8 mouse cellular contexts compared by ENCODE assay signal in the genomic region with DNA sequence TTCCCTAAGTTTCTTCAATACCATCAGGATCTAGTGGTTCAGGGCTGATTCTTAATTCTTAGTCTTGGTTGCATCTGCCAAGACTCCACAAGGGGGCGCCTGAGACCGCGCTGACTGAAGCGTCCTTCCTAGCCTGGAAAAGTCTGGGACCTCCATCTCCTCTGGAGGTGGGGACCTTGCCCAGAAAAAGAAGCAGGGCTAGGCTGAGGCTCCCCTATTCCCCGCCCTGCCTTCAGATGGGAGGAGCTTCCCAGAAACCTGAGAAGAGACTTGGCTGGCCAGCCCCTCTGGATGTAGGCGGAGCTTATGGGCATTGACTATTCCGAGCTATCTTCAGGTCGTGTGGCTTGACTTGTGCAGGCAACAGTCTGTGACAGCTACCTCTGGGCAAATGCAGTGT. TPM values are rescaled to one million over a fixed set of nuclear protein-coding genes. Genes with fewer than 3 reads are reported as not detected.
DNase-seq lines count a peak whose midpoint lies in the region; ATAC-seq and TF ChIP-seq lines count a peak whose summit lies in the region.

No protein-coding gene starts in this region.

- TF ChIP-seq CTCF in midbrain, postnatal 0 days (IDR thresholded peaks at IDR 0.05) = peak; percentile 95

- no peak overlapping the region for H3K4me3 ChIP-seq in midbrain, embryonic 10.5 days
- no peak overlapping the region for H3K4me3 ChIP-seq in midbrain, embryonic 13.5 days (replicated peaks)
- no peak overlapping the region for H3K4me3 ChIP-seq in intestine, embryonic 16.5 days (ENCODE audit: low read length)
- no peak overlapping the region for H3K4me3 ChIP-seq in limb, embryonic 13.5 days
- no peak overlapping the region for H3K4me3 ChIP-seq in midbrain, postnatal 0 days (ENCODE audit: low read depth, low read length)

- H3K4me2 ChIP-seq in midbrain, embryonic 13.5 days (replicated peaks) = no peak overlapping the region
- peak overlapping the region; percentile 31; the same call in 1 of the 2 replicates for H3K4me2 ChIP-seq in intestine, embryonic 16.5 days (ENCODE audit: low read depth, low read length)
- H3K4me2 ChIP-seq in limb, embryonic 13.5 days (replicated peaks) = peak overlapping the region; percentile 34
- 0 out of 2 replicates have a peak overlapping the region, but pooled peaks have one; percentile 7 for H3K4me2 ChIP-seq in midbrain, postnatal 0 days (ENCODE audit: low read depth, low read length, poor library complexity, severe bottlenecking)

- no peak overlapping the region for H3K27ac ChIP-seq in midbrain, embryonic 10.5 days (replicated peaks)
- H3K27ac ChIP-seq in midbrain, embryonic 13.5 days = no peak overlapping the region
- peak overlapping the region; percentile 93 for H3K27ac ChIP-seq in intestine, embryonic 16.5 days (ENCODE audit: low read length)
- no peak overlapping the region for H3K27ac ChIP-seq in limb, embryonic 13.5 days
- H3K27ac ChIP-seq in midbrain, postnatal 0 days (ENCODE audit: low read depth, low read length) = no peak overlapping the region

- under 1% methylated on average over 8 of the region's 8 CpGs for WGBS in midbrain, embryonic 10.5 days
- under 1% methylated on average over 8 of the region's 8 CpGs for WGBS in midbrain, embryonic 13.5 days
- whole genome bisulfite sequencing in intestine, embryonic 16.5 days = 0% methylated on average over 8 of the region's 8 CpGs
- WGBS in limb, embryonic 13.5 days = under 1% methylated on average over 8 of the region's 8 CpGs
- WGBS in midbrain, postnatal 0 days = 0% methylated on average over 8 of the region's 8 CpGs

- H3K9ac ChIP-seq in midbrain, embryonic 13.5 days (replicated peaks) = no peak overlapping the region
- 0 out of 2 replicates have a peak overlapping the region, but pooled peaks have one; percentile 7 for H3K9ac ChIP-seq in intestine, embryonic 16.5 days (ENCODE audit: low read depth, low read length)
- H3K9ac ChIP-seq in limb, embryonic 13.5 days = no peak overlapping the region
- no peak overlapping the region for H3K9ac ChIP-seq in midbrain, postnatal 0 days (replicated peaks; ENCODE audit: low read length, poor library complexity, severe bottlenecking)

- peaks cover 40% of the 10 kb centered on the region for H3K4me1 ChIP-seq in midbrain, embryonic 10.5 days
- peaks cover 28% of the 10 kb centered on the region for H3K4me1 ChIP-seq in midbrain, embryonic 13.5 days (replicated peaks)
- peaks cover 32% of the 10 kb centered on the region for H3K4me1 ChIP-seq in intestine, embryonic 16.5 days (ENCODE audit: control insufficient read depth, insufficient read depth, low read length)
- H3K4me1 ChIP-seq in limb, embryonic 13.5 days = peaks cover 37% of the 10 kb centered on the region
- H3K4me1 ChIP-seq in midbrain, postnatal 0 days (ENCODE audit: insufficient read depth, low read length) = peaks cover 13% of the 10 kb centered on the region; the same call in 1 of the 2 replicates

- peak; percentile 88 for DNase-seq in midbrain, embryonic 10.5 days (ENCODE audit: low spot score)
- DNase-seq in embryo, embryonic 11 days = peak; percentile 90
- DNase-seq in midbrain, postnatal 0 days (ENCODE audit: low spot score) = peak; percentile 86
- DNase-seq in splenic B cell, adult 2 months (ENCODE audit: low read depth, low spot score) = peak; percentile 73

- H3K36me3 ChIP-seq in midbrain, embryonic 10.5 days = peaks cover 7% of the 10 kb centered on the region; the same call in 1 of the 2 replicates
- H3K36me3 ChIP-seq in midbrain, embryonic 13.5 days = no peaks in the 10 kb centered on the region
- no peaks in the 10 kb centered on the region for H3K36me3 ChIP-seq in intestine, embryonic 16.5 days (ENCODE audit: control insufficient read depth, insufficient read depth, low read length)
- no peaks in the 10 kb centered on the region for H3K36me3 ChIP-seq in limb, embryonic 13.5 days
- H3K36me3 ChIP-seq in midbrain, postnatal 0 days (ENCODE audit: insufficient read depth, low read length) = 0 out of 2 replicates have a peak, but pooled peaks cover 2% of the 10 kb centered on the region
- no peaks in the 10 kb centered on the region for H3K36me3 ChIP-seq in splenic B cell, adult 2 months (ENCODE audit: control insufficient read depth, insufficient read depth, low read length, poor library complexity, severe bottlenecking)

- H3K9me3 ChIP-seq in midbrain, embryonic 10.5 days (replicated peaks) = no peaks in the 10 kb centered on the region
- no peaks in the 10 kb centered on the region for H3K9me3 ChIP-seq in midbrain, embryonic 13.5 days
- no peaks in the 10 kb centered on the region for H3K9me3 ChIP-seq in intestine, embryonic 16.5 days (ENCODE audit: control insufficient read depth, low read length)
- no peaks in the 10 kb centered on the region for H3K9me3 ChIP-seq in limb, embryonic 13.5 days
- H3K9me3 ChIP-seq in midbrain, postnatal 0 days (ENCODE audit: low read length) = no peaks in the 10 kb centered on the region

- no peak for ATAC-seq in midbrain, embryonic 13.5 days
- peak; percentile 26 for ATAC-seq in granulocyte monocyte progenitor cell, adult 5-6 weeks (replicated peaks; ENCODE audit: poor library complexity, severe bottlenecking)
- peak; percentile 54 for ATAC-seq in intestine, embryonic 16.5 days
- peak; percentile 68 for ATAC-seq in limb, embryonic 13.5 days (ENCODE audit: low FRiP score, low read depth)
- no peak for ATAC-seq in midbrain, postnatal 0 days (ENCODE audit: low FRiP score)

- H3K27me3 ChIP-seq in midbrain, embryonic 10.5 days (ENCODE audit: low read depth, poor library complexity, severe bottlenecking) = peaks cover 19% of the 10 kb centered on the region
- H3K27me3 ChIP-seq in midbrain, embryonic 13.5 days = peaks cover 16% of the 10 kb centered on the region
- no peaks in the 10 kb centered on the region for H3K27me3 ChIP-seq in intestine, embryonic 16.5 days (replicated peaks; ENCODE audit: control insufficient read depth, insufficient read depth, low read length)
- H3K27me3 ChIP-seq in limb, embryonic 13.5 days = 0 out of 2 replicates have a peak, but pooled peaks cover 3% of the 10 kb centered on the region
- H3K27me3 ChIP-seq in midbrain, postnatal 0 days (ENCODE audit: insufficient read depth, low read length) = no peaks in the 10 kb centered on the region
- no peaks in the 10 kb centered on the region for H3K27me3 ChIP-seq in splenic B cell, adult 2 months (ENCODE audit: control insufficient read depth, insufficient read depth, low read length, poor library complexity, severe bottlenecking)

RNA-seq across cellular contexts. Expression of gene Cables2, which starts 2.5 kb away (rescaled TPM):
- 12.1 and 14.0 TPM in 2 replicates for polyA plus RNA-seq in midbrain, embryonic 10.5 days (2016; fragmentation: Nextera tagmentation; extraction: Ambion mirVana)
- 18.2 and 21.6 TPM in 2 replicates for polyA plus RNA-seq in midbrain, embryonic 13.5 days (2015; fragmentation: Nextera tagmentation; extraction: Ambion mirVana)
- total RNA-seq in granulocyte monocyte progenitor cell, adult 5-6 weeks (2014; fragmentation: Nextera tagmentation) = 13.3 and 25.8 TPM in 2 replicates
- 7.4 and 15.0 TPM in 2 replicates for total RNA-seq in granulocyte monocyte progenitor cell, adult 5-6 weeks (2017)
- 2.8 and 4.8 TPM in 2 replicates for polyA plus RNA-seq in intestine, embryonic 16.5 days (2015; fragmentation: Nextera tagmentation; extraction: Ambion mirVana)
- polyA plus RNA-seq in limb, embryonic 13.5 days (2015; fragmentation: Nextera tagmentation; extraction: Ambion mirVana) = 14.7 and 16.6 TPM in 2 replicates
- total RNA-seq in midbrain, postnatal 0 days (2014; rRNA removed) = 59.1 and 67.9 TPM in 2 replicates
- 32.6 and 37.8 TPM in 2 replicates for polyA plus RNA-seq in midbrain, postnatal 0 days (2015; fragmentation: Nextera tagmentation; extraction: Ambion mirVana)

RNA-seq across cellular contexts. Expression of gene Rbbp8nl, which starts 13.8 kb away (rescaled TPM):
- 0.11 TPM in 1 of 2 replicates, not detected in the other for polyA plus RNA-seq in midbrain, embryonic 10.5 days (2016; fragmentation: Nextera tagmentation; extraction: Ambion mirVana)
- polyA plus RNA-seq in midbrain, embryonic 13.5 days (2015; fragmentation: Nextera tagmentation; extraction: Ambion mirVana) = not detected in 2 replicates
- total RNA-seq in granulocyte monocyte progenitor cell, adult 5-6 weeks (2014; fragmentation: Nextera tagmentation) = not detected in 2 replicates
- total RNA-seq in granulocyte monocyte progenitor cell, adult 5-6 weeks (2017) = not detected in 2 replicates
- 2.5 TPM in 2 replicates for polyA plus RNA-seq in intestine, embryonic 16.5 days (2015; fragmentation: Nextera tagmentation; extraction: Ambion mirVana)
- polyA plus RNA-seq in limb, embryonic 13.5 days (2015; fragmentation: Nextera tagmentation; extraction: Ambion mirVana) = 1.00 and 1.2 TPM in 2 replicates
- total RNA-seq in midbrain, postnatal 0 days (2014; rRNA removed) = not detected in 2 replicates
- polyA plus RNA-seq in midbrain, postnatal 0 days (2015; fragmentation: Nextera tagmentation; extraction: Ambion mirVana) = not detected in 2 replicates

RNA-seq across cellular contexts. Expression of gene Rps21, which starts 18.7 kb away (rescaled TPM):
- polyA plus RNA-seq in midbrain, embryonic 10.5 days (2016; fragmentation: Nextera tagmentation; extraction: Ambion mirVana) = 409 and 515 TPM in 2 replicates
- 418 and 448 TPM in 2 replicates for polyA plus RNA-seq in midbrain, embryonic 13.5 days (2015; fragmentation: Nextera tagmentation; extraction: Ambion mirVana)
- total RNA-seq in granulocyte monocyte progenitor cell, adult 5-6 weeks (2014; fragmentation: Nextera tagmentation) = 3,456 and 3,912 TPM in 2 replicates
- total RNA-seq in granulocyte monocyte progenitor cell, adult 5-6 weeks (2017) = 1,093 and 2,216 TPM in 2 replicates
- polyA plus RNA-seq in intestine, embryonic 16.5 days (2015; fragmentation: Nextera tagmentation; extraction: Ambion mirVana) = 471 and 487 TPM in 2 replicates
- 572 and 605 TPM in 2 replicates for polyA plus RNA-seq in limb, embryonic 13.5 days (2015; fragmentation: Nextera tagmentation; extraction: Ambion mirVana)
- total RNA-seq in midbrain, postnatal 0 days (2014; rRNA removed) = 574 and 749 TPM in 2 replicates
- 388 and 422 TPM in 2 replicates for polyA plus RNA-seq in midbrain, postnatal 0 days (2015; fragmentation: Nextera tagmentation; extraction: Ambion mirVana)

RNA-seq across cellular contexts. Expression of gene Lama5, which starts 50.2 kb away (rescaled TPM):
- polyA plus RNA-seq in midbrain, embryonic 10.5 days (2016; fragmentation: Nextera tagmentation; extraction: Ambion mirVana) = 5.3 and 6.4 TPM in 2 replicates
- 1.4 and 1.7 TPM in 2 replicates for polyA plus RNA-seq in midbrain, embryonic 13.5 days (2015; fragmentation: Nextera tagmentation; extraction: Ambion mirVana)
- 0.06 TPM in 1 of 2 replicates, not detected in the other for total RNA-seq in granulocyte monocyte progenitor cell, adult 5-6 weeks (2014; fragmentation: Nextera tagmentation)
- total RNA-seq in granulocyte monocyte progenitor cell, adult 5-6 weeks (2017) = 0.05 TPM in 1 of 2 replicates, not detected in the other
- polyA plus RNA-seq in intestine, embryonic 16.5 days (2015; fragmentation: Nextera tagmentation; extraction: Ambion mirVana) = 26.7 and 29.7 TPM in 2 replicates
- polyA plus RNA-seq in limb, embryonic 13.5 days (2015; fragmentation: Nextera tagmentation; extraction: Ambion mirVana) = 15.6 and 15.8 TPM in 2 replicates
- 5.9 and 8.9 TPM in 2 replicates for total RNA-seq in midbrain, postnatal 0 days (2014; rRNA removed)
- polyA plus RNA-seq in midbrain, postnatal 0 days (2015; fragmentation: Nextera tagmentation; extraction: Ambion mirVana) = 1.8 and 1.9 TPM in 2 replicates

RNA-seq across cellular contexts. Expression of gene Gata5, which starts 58.7 kb away (rescaled TPM):
- polyA plus RNA-seq in midbrain, embryonic 10.5 days (2016; fragmentation: Nextera tagmentation; extraction: Ambion mirVana) = 0.04 and 0.10 TPM in 2 replicates
- not detected in 2 replicates for polyA plus RNA-seq in midbrain, embryonic 13.5 days (2015; fragmentation: Nextera tagmentation; extraction: Ambion mirVana)
- total RNA-seq in granulocyte monocyte progenitor cell, adult 5-6 weeks (2014; fragmentation: Nextera tagmentation) = not detected in 2 replicates
- not detected in 2 replicates for total RNA-seq in granulocyte monocyte progenitor cell, adult 5-6 weeks (2017)
- polyA plus RNA-seq in intestine, embryonic 16.5 days (2015; fragmentation: Nextera tagmentation; extraction: Ambion mirVana) = 10.3 and 11.6 TPM in 2 replicates
- polyA plus RNA-seq in limb, embryonic 13.5 days (2015; fragmentation: Nextera tagmentation; extraction: Ambion mirVana) = 0.06 TPM in 1 of 2 replicates, not detected in the other
- not detected in 2 replicates for total RNA-seq in midbrain, postnatal 0 days (2014; rRNA removed)
- not detected in 2 replicates for polyA plus RNA-seq in midbrain, postnatal 0 days (2015; fragmentation: Nextera tagmentation; extraction: Ambion mirVana)

Comparison
In these comparisons a context has a peak if more than half of its experiments do, and no peak if none do; other contexts are left out.
1. ATAC-seq: peak in granulocyte monocyte progenitor cell, adult 5-6 weeks (single experiment), intestine, embryonic 16.5 days (single experiment) and limb, embryonic 13.5 days (single experiment); none in midbrain, embryonic 13.5 days (single experiment) and midbrain, postnatal 0 days (single experiment).
2. Peak in every context shown above with its lines, with median percentiles within 50 percentile points of each other: DNase-seq.